Mouse (Mus musculus) olfactory bulb, adult 2 months (tissue): ENCODE data around the gene Hadha. TPM values are rescaled to one million over a fixed set of nuclear protein-coding genes. Genes with fewer than 3 reads are reported as not detected.
A peak's percentile ranks its signal among the peaks of the same experiment; 100 is the strongest.

Experiments
- H3K27ac ChIP-seq: fragments of 200-500 bp; 2 replicates; pipeline ENCODE4 v1.5.1; 2012; ENCODE audit warnings: low read depth, low read length; ENCODE audit not compliant: insufficient read depth
- H3K4me1 ChIP-seq: fragments of 200-500 bp; 2 replicates; pipeline ENCODE4 v1.6.1; 2012; ENCODE audit warnings: low read length; ENCODE audit not compliant: control insufficient read depth, insufficient read depth
- H3K4me3 ChIP-seq: fragments of 200-500 bp; 2 replicates; pipeline ENCODE4 v1.5.1; 2012; ENCODE audit warnings: mild to moderate bottlenecking, low read depth, low read length, moderate library complexity; ENCODE audit not compliant: insufficient read depth
- CTCF ChIP-seq: fragments of 200-500 bp; IDR thresholded peaks from 2 replicates; pipeline ENCODE4 v1.5.1; 2012; ENCODE audit warnings: low read depth, mild to moderate bottlenecking, low read length, moderate library complexity; ENCODE audit not compliant: insufficient read depth
- POLR2A ChIP-seq: fragments of 200-500 bp; IDR thresholded peaks from 2 replicates; pipeline ENCODE4 v1.6.1; 2012; ENCODE audit warnings: mild to moderate bottlenecking, low read depth, low read length, moderate library complexity; ENCODE audit not compliant: insufficient read depth
- WGBS: fragments of 180-500 bp; shearing (Covaris S2); methylation state at CpG from one replicate; pipeline ENCODE4 v1.1.7; 2018; 5-methylcytosine and 5-hydroxymethylcytosine counted together
- polyA plus RNA-seq: library from polyadenylated mRNA; stranded (reverse); fragments of >200 nt; gene quantifications from 2 replicates; pipeline ENCODE4 v1.2.4, GENCODE M21; 2012; ENCODE audit warnings: low replicate concordance; ENCODE audit not compliant: missing spikeins, insufficient read depth, insufficient read length

Gene Hadha
- 248 TPM in 1 of 2 replicates, not detected in the other for polyA plus RNA-seq

DNA sequence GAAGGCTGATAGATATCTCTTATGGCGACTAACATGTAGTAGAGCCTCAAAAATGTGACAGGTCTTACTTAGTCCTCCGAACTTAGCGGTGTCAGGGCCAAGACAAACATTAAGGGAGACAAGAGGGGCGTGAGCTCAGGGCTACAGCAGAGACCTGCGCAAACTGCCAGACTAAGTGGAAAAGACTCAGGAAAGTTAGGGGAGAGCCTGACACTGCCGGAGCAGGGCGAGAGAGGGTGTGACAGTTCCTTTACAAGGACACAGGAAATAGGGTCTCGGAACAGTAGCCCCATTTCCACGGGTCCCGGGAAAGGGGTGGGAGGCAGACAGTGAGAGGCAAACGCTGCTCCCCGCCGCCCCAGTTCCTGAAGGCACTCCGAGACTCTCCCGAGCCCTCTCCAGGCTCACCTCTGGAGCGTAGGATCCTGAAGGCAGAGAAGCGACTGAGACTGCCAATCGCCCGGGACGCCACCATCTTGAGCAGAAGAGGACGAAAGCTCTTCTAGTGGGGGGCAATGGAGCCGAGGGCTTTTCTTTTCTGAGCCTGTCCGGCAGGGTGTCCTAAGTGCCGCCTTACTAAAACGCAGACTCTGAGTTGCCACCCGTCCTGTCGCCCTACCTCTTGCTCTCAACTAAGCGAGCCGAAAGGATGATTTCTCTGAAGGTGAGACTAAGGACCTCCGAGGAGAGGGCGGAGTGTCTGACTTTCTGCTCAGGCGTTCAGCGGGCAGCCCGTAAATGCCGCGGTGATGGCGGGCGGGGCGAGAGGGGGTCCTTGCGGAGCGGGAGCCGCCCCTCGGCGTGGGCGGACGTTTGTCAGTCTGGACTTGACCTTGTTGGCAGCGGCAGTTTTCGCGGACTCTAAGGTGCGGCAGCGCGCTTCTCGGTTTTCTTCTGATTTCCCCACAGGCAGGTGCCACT lies at the start of gene Hadha, which contains the start of gene Hadhb:
Gene Hadha (minus strand): TSS at position 689 of the 921 bp plus-strand sequence.
Gene Hadhb (plus strand): TSS at position 775 of the 921 bp plus-strand sequence.
- under 1% methylated on average over 53 of the region's 53 CpGs for WGBS
- TF ChIP-seq POLR2A (peak; percentile 62), CTCF (peak; percentile 31; the same call in 1 of the 2 replicates)
- H3K4me1 ChIP-seq = 0 out of 2 replicates have a peak, but pooled peaks cover 2% of the 10 kb centered on the region
- H3K4me3 ChIP-seq = peak within 1 kb of the TSS; percentile 84
- peak within 1 kb of the TSS; percentile 98 for H3K27ac ChIP-seq

GRCm38 (mm10) chr5:30204441-30204840 lies 49.5 kb upstream of the Hadha start:
- no peak overlapping the region for H3K4me3 ChIP-seq

DNA sequence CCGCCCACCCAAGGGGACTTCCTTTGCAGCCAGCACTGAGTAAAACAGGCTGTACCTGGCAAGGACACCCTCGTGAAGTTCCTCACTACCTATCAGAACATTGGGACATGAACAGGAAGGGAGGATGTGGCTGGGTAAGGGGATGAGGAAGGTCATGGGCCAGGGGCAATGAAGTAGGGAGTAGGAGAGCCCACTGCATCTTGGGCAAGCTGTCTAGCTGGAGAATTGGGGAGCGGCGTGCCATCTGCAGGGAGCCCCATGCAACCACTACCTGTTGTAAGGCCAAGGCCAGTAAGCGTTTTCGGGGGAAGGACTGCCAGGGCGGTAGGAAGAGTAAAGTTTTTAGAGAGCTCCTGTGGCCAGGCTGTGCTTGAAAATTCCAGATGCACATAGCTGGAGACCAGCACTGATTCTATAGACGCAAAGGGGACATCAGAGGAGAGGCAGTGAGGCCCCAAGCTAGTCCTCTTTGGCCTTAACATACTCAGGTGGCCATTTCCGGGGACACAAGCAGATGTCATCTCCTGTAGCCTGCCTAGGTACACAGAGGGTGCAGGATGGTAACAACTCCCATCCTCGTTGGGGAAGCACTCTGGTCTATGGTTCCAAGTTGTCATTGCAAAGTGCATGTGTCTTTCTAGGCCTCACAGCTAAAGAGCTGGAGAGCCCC lies 48.4 kb upstream of the Hadha start:
- no peak overlapping the region for H3K4me3 ChIP-seq
- 91% methylated on average over 10 of the region's 10 CpGs for WGBS
- TF ChIP-seq POLR2A (no peak), CTCF (no peak)

More at GRCm38 (mm10) chr5:30204441-30204840, 49.5 kb upstream of the Hadha start:
- H3K4me1 ChIP-seq = no peaks in the 10 kb centered on the region
- TF ChIP-seq POLR2A (no peak), CTCF (no peak)
- H3K27ac ChIP-seq = no peak overlapping the region
- 77% methylated on average over 1 of the region's 1 CpGs for WGBS

DNA sequence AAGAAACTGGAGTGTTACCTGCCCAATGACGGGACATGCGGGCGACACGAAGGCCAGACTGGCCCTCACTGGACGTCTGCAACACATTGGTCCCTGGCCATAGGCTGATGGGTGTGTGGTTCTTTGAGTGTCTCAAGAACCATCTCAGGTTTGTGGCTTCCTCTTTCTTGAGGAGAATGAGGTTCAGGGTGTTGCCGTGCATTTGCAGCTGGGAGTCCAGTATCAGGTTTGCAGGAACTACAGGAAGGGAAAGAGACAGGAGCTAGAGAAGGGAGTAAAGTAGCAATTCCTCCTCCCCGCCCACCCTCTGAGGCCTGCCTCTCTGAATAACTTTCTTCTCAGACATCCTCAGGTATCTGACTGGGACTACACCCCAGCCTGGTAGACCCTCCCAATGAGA lies 47.3 kb upstream of the Hadha start:
- 93% methylated on average over 7 of the region's 7 CpGs for WGBS
- no peaks in the 10 kb centered on the region for H3K4me1 ChIP-seq
- H3K4me3 ChIP-seq = no peak overlapping the region
- no peak overlapping the region for H3K27ac ChIP-seq
- no peak for TF ChIP-seq CTCF
- TF ChIP-seq POLR2A = no peak

More for the DNA sequence above, 48.4 kb upstream of the Hadha start:
- H3K4me1 ChIP-seq = no peaks in the 10 kb centered on the region
- H3K27ac ChIP-seq = no peak overlapping the region

DNA sequence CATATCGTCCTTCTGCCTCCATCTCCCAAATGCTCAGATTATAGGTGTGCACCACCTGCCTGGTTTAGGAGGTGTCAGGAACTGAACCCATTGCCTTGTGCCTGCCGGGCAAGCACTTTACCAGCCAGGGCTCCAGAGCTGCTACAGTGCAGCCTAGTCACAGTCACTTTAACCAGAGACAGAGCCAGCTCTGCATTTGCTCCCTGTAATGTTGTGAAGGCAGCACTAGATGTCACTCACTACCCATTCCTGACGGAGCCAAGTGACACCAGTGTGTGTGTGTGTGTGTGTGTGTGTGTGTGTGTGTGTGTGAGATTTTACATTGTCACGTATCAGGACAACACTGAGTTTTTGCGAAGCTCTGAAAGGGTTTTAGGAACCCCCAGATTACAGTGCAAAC lies 46.6 kb upstream of the Hadha start:
- H3K4me3 ChIP-seq = no peak overlapping the region
- no peak overlapping the region for H3K27ac ChIP-seq
- WGBS = 31% methylated on average over 5 of the region's 5 CpGs
- TF ChIP-seq CTCF (no peak), POLR2A (no peak)
- H3K4me1 ChIP-seq = no peaks in the 10 kb centered on the region

GRCm38 (mm10) chr5:30198257-30198656 lies 43.3 kb upstream of the Hadha start:
- TF ChIP-seq CTCF = no peak
- no peak for TF ChIP-seq POLR2A
- Histone ChIP-seq H3K4me3 (no peak overlapping the region), H3K4me1 (no peaks in the 10 kb centered on the region), H3K27ac (no peak overlapping the region)
- 83% methylated on average over 7 of the region's 7 CpGs for WGBS

DNA sequence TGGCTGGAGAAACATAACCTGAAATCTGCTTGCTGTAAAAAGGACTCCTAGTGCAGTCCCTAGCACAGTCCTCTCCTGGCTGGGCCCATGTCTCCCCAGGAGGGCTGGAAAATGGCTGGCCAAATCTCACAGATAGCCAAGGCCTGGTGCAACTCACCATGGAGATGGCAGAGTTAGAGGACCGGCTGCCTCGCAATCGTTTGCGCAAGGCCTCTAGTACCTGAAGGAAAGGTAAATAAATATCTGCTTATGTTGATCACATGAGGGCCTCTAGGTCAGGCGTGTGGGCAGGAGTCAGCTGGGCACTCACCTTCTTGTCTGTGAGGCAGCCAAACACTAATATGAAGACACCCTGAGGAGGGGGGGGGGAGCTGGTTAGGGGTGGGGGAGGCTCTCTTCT lies 40.4 kb upstream of the Hadha start:
- Histone ChIP-seq H3K4me3 (no peak overlapping the region), H3K4me1 (no peaks in the 10 kb centered on the region), H3K27ac (no peak overlapping the region)
- WGBS = 94% methylated on average over 5 of the region's 5 CpGs
- no peak for TF ChIP-seq POLR2A
- TF ChIP-seq CTCF = no peak

GRCm38 (mm10) chr5:30192452-30192851 lies 37.5 kb upstream of the Hadha start:
- Histone ChIP-seq H3K27ac (no peak overlapping the region), H3K4me1 (no peaks in the 10 kb centered on the region), H3K4me3 (no peak overlapping the region)
- 90% methylated on average over 1 of the region's 1 CpGs for WGBS
- TF ChIP-seq CTCF (no peak), POLR2A (no peak)

DNA sequence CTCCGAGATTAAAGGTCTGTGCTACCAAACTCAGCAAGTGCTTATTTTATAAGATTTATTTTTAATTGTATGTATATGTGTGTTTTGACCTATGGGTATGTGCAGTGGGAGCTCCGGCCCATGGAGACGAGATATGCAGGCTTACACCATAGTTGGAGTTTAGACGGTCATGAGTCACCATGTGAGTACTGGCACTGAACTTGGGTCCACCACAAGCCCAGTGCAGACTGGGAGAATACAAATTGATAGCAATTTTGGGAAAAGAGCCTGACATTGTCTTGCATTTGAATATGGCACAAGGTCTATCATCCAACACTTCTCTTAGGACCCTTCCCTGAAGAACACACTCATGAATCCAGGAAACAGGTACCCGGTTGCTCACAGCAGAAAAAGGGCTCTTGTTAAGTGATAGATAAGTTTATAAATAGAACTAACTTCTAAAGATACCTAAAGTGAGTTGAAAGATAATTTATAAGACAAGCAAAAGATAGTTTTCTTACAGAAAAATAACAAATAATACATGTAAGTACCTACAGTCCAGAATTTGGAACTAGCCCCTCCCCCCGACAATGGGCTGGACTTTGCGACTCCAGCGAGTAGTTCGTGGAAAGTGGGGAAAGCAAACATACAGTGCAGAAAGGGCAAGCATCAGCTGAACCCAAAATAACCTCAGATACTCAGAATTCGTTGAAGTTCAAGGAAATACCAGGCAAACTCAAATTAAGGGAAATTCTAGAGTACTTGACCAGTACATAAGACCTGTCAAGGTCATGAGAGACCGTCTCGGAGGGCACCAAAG lies 32.9 kb upstream of the Hadha start:
- Histone ChIP-seq H3K27ac (no peak overlapping the region), H3K4me3 (no peak overlapping the region), H3K4me1 (no peaks in the 10 kb centered on the region)
- TF ChIP-seq POLR2A (no peak), CTCF (no peak)
- 95% methylated on average over 12 of the region's 12 CpGs for WGBS
